Mouse (Mus musculus) telencephalon, adult 2 months (tissue): ENCODE results near the gene Nrxn3.

Experiments used
- DNase-seq: peaks from one replicate; pipeline ENCODE4 v3.0.0-alpha.2; 2011; ENCODE audit warnings: low read depth, low spot score

Gene Nrxn3

DNA sequence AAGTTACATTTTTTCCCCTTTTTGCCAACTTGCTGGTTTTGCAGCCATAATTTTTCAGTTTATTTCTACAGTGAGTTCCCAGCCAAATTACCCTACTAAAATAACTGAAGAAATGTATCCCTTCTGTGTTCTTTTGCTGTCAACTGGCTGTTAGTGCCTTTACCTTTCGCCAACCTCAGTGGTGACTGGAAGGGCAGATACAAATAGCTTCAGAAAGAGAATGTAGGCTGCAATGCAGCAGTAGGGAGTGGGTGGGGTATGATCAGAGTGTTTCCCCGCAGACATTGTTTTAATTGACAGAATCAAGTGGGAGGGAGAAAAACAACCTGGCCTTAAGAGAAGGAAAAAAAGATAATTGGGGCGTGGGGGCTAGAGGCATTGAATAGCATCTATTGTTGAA lies 1337.1 kb downstream of the Nrxn3 start:
- DNase-seq: peak; percentile 44

DNA sequence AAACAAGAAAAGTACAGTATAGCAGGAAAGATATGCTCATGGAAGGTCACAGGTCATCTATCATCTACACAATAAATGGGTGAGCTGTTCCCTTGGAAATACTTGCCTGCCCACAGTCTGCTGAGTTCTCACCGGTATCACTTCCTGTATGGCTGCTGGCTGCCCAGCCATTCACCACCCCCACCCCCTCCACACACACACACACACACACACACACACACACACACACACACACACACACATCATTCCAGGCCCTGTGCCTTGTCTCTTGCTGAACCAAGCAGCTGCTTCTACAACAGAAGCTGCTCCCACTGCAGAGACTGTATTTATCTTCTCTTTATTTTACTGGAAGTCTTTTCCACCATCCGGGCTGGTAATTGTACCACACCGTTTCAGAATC lies 1338.6 kb downstream of the Nrxn3 start:
- no peak for DNase-seq

DNA sequence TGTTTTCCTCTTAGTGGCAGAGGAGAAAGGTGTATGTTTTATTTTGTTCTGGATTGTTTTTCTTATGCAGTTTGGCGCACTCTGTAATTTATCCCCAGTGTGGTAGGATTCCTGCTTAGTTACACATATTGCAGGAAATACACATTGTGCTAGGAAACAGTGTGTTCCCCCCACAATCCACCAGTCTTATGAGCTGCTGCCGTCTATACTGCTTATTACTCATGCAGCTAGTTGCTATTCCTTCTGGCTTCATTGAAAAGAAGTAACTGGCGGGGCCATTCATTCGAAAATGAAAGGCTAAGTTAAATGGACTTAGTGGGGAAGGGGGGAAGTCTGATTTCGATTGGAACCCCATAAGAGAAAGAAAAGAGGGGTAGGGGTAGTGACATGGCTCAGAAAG lies 1339.5 kb downstream of the Nrxn3 start:
- DNase-seq: no peak

DNA sequence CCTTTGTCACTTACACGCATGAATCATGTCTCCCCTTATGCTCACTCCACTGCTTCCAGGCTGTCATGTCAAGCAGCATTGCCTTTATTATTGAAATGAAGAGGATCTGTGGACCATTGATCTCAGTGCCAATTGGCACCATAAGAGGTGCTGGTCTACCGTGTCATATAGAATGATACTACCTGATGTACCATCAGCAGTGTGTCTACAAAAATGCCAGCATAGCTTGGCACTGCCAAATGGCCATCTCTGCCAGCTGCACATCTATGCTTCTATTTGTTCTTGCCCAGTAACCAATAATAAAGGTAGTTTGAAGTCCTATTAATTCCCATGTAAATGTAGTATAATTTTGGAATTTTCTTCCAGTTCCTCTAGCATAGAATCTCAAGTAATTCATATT lies 1340.8 kb downstream of the Nrxn3 start:
- DNase-seq: no peak

DNA sequence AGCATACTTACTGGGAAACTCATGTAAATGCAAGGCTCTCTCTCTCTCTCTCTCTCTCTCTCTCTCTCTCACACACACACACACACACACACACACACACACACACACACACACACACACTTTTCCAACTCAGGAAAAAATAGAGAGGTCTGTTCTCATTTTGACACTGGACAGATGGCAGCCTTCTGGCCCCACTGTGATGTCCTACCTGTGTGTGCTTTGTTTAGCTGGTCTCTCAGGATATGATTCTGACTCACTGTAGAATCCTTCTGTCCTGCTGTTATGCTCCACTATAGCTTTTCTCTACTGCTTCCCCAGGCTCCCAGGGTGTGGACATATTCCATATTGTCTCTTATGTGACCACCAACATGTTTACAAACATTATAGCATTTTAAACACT lies 1363.2 kb downstream of the Nrxn3 start:
- peak; percentile 31 for DNase-seq

DNA sequence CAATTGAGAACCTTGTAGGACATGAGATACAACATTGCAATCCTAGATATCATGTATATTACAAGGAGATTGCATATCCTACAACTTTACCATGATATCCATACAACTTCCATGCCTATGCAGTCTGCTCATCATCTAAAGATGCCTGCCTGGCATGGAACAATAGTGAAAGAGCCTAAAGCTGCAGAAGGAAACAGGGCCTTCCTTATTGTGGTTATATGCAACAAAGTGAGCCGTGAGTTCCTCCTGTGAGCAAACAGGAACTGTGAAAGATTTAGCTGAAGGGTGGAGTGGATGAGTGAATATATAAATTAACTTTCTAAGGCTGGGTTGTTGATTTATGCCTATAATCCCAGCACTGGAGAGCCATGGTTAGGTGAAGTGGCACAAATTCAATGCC lies 1373.1 kb downstream of the Nrxn3 start:
- DNase-seq: no peak

DNA sequence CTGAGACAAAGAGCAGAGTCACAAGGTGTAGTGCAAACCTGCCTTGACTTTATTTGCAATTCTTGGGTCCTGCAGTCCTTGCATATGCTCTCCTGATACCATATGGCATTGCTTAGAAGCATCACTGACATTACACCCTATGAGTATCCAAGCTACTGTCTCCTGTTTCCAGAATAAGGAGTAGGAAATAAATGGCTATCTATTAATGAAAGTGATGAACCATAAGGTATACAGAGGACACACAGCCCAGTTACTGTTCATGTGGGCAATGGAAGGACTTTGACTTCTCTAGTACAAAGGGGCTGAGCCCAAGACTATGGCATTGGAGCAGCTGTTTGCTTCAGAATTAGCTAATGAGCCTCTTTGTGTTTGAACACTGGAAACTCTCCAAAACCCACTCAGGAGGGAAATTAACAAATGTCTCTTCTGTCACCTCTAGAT lies 1390.7 kb downstream of the Nrxn3 start:
- DNase-seq: no peak

DNA sequence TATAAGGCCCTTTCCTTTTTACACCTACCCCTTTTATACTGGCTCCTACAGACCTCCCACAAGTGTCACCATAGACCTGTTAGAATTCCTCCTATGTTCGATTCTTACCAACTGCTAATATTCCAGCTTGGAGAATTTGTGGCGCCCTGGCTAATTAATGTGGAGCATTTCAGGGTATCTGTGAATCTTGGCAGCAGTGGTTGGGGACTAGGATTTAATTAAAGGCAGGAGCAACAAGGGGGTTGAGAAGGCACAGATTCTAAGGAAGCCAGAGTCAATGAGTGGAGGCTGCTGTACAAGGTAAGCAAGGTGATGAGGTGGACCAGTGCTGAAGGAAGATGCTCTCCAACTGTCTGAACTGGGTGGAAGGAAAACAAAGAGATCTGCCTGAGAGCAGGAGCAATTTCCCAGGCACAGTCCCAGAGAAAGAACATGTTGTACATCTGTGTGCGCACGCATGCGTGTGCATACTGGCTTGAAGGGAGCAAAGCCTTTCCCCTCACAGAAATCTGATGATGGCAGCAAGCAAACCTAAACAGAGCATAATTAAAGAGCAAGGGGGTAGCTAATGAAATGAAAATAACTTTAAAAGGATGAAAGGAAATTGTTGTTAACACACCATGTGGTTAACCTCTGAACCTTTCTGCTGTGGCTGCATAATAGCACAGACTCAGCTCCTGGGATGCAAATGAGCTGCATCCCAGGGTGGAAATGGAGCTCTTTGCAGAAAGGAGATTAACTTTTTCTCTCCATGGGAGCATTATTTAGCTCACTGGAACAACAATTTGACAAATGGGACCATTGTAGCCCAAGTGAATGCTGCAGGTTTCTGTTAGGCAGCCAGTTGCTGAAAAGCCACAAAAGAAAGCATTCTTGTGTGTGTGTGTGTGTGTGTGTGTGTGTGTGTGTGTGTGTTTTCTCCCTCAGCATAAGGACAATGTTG lies 1409.5 kb downstream of the Nrxn3 start:
- DNase-seq: no peak

DNA sequence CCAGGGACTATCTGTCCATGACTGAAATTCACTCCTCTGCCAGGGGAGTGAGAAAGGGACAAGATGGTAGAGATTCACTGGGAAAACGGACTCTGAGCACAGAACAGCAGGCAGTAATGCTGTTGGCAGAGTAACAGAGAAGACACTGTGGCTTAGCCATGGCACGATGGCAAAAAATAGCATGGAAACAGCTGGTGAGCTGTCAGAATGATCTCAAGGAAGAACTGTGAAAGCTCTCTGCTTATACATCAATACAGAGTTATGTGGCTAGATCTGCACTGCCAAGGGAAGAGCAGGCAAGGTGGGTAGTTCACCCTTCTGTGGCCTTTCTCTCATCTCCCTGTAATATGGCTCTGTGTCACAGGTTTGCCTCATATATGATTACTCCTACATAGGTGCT lies 1419.3 kb downstream of the Nrxn3 start:
- DNase-seq: peak; percentile 90

DNA sequence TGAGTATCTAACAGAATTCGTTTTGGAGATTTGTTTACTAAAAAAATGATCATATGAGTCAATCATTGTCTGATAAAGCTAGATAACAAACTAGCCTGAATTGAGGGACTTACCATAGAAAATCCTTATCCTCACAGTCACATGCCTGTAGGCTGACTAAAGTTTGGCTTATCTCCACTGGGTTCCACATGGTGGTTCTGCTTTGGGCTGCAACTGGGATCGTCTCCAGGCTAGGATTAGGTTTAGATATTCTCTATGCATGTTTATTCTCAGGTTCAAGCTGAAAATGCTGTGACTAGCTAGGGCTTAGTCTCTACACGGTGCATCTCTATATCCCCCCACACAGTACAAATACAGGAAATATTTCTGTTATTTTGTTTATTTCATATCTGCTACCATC lies 1421.6 kb downstream of the Nrxn3 start:
- peak; percentile 70 for DNase-seq

DNA sequence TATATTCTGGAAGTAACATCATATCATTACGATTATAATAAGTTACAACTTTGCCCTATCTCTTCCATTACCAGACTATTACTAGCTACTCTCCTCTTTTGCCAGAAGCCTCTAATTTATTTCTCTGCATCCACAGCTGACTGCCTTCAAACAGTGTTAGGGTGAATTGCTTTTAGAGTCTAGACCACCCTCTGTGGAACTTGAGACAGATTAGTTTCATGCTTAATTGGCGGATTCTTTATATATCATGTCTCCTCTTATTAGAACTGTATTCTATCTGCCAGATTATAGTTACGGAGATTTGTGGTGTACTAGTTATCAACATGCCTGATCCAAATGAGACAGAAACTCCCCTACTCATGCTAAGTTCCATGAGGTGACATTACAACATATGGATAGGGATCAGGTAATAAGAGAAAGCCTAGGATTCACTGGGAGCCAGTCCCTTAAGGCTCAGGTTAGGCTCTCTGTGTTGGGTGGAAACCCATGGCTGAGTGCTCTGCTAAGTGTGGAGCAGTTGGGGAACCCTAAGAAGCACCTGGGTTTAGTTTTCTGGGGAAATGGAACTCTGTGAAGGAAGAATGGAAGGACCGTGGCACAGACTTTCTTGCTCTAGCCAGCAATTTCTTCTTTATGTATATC lies 1435.6 kb downstream of the Nrxn3 start:
- DNase-seq: no peak

DNA sequence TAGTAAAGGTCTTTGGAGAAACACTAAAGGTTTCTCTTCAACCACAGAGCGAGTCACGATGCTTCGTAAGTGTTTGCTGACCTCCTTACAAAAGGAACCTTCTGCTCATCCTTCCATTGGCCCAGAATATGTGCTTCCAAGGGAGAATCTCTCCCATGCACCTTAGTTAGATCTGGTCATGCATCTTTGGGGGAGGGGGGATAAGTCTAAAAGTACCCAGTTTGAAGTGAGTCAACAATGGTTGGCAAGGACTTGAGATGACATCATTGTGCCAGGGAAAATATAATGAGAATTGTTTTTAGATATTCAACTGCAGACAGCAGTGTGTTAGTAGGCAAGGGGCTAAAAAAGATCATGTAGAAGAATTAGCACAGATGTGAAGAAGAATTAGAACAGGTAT lies 1437.2 kb downstream of the Nrxn3 start:
- no peak for DNase-seq

DNA sequence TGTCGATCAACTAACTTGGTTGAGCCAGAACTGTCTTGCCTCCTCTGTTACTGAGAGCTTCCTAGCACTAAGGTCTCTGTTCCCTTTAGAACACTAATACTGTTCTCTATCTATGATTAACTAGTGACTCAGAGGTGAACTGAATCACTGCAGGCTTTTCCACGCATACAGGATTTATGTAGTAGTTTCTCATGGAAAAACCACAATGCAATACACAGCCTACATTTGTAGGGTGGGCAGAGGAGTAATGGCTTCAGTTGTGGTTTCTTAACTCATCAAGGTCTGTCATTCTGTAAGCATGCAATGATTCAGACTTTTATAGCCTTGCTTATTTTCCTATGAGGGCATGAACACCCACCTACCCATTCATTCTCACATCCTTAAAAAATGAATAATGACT lies 1443.4 kb downstream of the Nrxn3 start:
- no peak for DNase-seq

DNA sequence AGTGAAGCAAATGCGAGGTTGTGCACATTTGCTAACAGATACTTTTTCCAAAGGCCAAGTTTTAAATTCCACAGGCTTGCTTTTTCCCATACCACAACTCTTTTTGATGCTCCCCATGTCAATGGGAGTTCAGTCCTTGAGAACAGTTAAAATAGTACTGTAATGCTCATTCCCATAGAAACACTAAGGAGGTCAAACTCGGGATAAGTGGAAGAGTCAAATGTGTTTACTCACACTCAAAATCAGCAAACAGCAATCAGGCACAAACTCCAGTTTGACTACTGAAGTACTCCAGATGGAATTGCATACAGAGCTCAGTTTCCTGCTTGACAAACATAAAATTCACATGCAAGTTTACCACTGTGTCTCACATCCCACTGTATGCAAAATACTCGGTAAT lies 1458.9 kb downstream of the Nrxn3 start:
- no peak for DNase-seq

DNA sequence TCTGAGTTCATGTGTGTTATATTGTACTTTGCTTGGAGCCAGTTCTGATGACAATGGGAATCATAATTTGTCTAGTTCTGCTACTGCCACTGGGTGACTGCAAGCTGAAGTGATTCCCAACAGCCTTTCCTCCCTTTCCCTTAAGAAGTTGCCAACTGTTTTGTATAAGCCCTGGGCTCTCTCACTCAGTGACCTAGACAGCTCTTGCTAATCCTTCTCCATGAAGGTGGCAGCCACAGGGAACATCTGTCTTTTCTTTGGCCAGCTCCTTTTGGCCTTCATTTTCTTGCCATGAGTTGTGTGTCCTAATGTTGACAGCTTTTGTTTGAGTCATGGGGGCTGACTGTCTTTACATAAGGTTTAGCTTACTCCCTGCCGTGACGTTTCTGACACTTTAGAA lies 1460.3 kb downstream of the Nrxn3 start:
- DNase-seq: no peak

DNA sequence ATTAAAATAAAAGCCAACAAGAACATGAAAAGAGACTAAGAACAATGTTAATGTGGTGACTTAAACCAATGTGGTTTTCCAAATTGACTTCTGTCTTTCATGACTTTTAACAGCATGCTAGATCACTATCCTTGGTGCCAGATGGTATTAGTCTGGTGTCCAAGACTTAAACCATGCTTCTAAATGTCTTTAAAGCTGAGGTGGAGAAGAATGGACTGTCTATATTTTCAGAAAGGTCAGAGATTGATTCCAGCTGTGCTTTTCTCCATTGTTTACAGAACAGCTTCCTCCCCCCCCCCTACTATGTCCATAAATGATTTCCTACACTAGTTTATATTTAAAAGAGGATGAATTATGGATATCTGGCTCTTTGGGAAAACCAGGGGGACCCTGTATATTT lies 1473.5 kb downstream of the Nrxn3 start:
- no peak for DNase-seq

DNA sequence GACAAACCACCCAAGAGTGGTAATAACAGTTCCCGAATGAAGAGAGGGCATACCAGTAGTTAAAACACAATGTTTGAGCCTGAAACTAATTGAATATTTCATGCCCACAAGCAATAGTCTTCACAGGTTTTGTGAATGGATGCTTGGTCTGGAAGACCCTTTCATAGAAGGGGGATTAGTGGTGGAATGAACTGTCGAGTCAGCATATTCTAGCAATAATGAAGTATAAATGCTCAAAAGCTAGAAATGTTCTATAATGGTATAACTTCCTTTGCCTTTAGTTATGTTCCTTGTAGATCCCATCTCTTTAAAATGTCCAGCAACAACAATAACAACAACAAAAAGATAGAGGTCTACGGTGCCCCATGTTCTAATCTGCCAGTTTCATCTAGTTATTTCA lies 1475.3 kb downstream of the Nrxn3 start:
- DNase-seq: no peak

DNA sequence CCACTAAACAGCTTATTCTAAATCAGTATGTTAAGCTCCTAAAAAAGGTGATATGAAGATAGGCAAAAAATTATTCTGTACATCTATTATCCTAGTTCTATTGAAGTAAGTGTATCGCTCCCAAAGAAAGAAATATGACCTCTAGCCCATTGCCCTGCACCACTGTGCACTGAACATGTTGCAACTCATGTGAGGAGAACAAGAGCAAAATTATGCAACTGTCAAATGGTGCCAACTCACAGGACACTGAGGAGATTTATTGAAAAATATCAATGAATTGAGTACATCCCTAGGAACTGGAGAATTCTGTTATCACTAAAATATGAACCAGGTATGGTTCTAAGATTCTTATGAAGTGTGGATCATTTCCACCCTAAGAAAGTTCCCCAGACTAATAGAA lies 1479.8 kb downstream of the Nrxn3 start:
- no peak for DNase-seq

DNA sequence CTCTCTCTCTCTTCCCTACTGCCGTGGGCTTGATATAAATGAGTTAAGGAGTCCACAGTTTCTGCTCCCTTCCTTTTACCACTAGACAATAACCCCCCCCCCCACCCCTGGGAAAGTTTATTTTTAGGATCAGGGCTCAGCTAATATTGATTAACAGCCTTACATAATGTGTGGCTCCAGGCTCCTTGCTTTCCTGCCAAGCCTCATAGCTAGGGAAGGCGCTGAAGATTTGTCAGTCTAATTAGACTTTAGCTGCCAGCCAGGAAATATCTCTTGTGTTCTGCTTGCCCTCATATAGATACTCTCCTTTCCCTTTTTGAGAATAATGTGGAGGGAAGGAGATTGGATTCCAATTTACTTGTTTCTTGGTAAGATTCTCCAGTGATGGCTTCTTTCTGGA lies 1488.7 kb downstream of the Nrxn3 start:
- peak; percentile 12 for DNase-seq

DNA sequence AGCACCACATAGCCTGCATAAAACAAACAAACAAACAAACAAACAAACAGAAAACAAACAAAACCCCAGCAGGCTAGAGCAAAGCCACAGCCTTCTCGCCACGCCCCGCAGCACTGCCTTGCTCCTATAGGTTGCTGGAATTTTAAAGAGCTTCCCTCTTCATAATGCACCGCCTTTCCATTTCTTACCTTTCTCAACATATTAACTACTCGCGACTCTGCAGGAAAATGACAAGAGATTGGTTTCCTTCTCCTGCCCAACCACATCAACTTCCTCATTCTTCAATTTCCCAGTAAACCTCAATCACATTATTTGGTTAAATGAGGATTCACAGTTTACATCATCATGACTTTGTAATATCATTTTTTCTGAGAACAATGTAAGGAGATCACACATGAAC lies 1494.4 kb downstream of the Nrxn3 start:
- no peak for DNase-seq

DNA sequence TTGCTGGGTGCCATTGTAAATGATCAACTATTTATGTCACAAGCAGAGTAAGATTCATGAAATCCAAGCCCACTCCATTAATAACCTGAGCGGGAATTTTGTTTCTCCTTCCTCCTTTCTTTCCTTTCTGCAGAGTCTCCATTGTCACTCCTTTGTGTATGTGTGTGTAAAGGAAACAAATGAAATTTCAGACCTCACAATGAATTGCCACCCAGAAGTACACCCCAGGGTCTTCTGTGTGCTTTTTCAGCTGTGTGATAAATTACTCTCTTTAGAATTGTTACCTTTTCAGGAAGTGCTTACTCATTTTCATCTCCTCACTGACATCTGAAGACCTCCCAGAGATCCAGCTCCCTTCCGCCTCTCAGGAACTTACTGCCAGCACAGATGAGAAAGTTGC lies 1506.4 kb downstream of the Nrxn3 start:
- no peak for DNase-seq

DNA sequence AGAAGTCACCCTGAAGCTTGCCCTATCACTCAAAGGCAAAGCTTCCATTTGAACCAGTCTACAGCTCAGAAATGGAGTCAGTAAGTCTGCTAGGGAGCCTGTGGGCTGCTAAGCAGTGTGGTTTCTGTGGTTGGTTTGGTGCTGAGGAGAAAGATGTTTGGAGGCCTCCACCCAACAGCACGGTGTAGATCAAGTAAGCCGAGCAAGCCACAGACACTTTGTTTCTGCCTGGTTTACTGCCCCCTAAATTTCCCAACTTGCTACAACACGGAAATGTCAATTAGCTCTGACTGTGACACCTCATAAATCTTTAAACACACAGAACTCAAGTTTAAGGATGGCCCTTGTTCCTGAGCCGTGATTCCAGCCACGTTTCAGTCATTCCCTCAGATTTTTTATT lies 1513.4 kb downstream of the Nrxn3 start:
- no peak for DNase-seq

DNA sequence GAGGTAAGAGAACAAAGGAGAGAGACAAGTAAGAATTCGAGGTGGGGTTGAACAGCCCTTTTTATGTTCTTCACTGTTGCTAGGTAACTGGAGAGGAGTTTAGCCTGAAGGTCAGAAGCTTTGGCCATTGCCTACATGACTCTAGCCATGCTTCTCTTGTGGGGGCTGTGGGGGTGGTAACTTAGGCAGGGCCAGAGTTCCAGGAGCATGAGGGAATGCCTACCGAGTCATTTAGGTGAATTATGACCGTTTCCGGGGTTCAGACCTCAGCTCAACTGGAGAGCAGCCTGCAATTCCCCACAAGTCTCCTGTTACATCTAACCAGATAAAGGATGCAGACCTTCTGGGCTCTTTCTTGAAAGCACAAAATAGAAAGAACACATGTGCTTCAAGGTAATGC lies 1537.6 kb downstream of the Nrxn3 start:
- no peak for DNase-seq
